In the genomic region with DNA sequence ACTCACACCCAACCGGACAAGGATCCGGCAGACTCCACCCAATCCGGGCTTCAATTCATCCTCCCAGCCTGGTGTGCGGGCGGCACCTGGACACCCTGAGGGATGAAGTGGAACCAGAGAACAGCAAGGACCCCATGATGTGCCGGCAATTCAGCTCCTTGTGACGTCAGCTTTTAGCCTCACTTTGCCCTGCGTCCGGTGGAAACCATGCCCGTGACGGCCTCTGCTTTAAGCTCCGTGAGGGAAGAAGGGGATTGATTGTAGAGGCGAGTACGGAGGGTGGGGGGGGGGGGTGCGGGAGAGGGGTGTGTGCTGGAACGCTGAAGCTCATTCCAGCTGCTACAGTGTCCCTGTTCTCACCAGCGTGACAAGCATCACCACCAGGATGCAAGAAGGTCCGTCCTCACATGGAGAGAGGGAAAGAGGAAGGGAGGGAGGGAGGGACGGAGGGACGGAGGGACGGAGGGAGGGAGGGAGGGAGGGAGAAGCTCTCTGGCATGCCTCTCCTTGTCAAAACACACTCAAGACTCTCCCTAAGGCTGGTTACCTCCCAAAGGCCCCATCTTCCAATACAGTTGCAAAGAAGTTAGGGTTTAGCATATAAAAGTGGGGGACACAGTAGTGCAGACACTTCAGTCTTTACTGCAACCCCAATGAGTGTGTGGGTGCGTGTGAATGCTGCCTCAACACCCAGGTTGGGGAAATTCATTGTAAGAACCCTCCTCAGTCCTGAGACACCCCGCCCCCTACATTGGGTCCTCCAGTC, we compare ENCODE assay signal across 8 mouse cellular contexts. TPM values are rescaled to one million over a fixed set of nuclear protein-coding genes. Genes with fewer than 3 reads are reported as not detected.
DNase-seq lines count a peak whose midpoint lies in the region; ATAC-seq lines count a peak whose summit lies in the region.

No protein-coding gene starts in this region.

- H3K9me3 ChIP-seq in heart, embryonic 12.5 days (replicated peaks), result no peaks in the 10 kb centered on the region
- no peaks in the 10 kb centered on the region for H3K9me3 ChIP-seq in hindbrain, embryonic 12.5 days (replicated peaks)
- H3K9me3 ChIP-seq in midbrain, embryonic 13.5 days, result no peaks in the 10 kb centered on the region

- H3K4me1 ChIP-seq in heart, embryonic 12.5 days (replicated peaks), result peaks cover 9% of the 10 kb centered on the region
- peaks cover 9% of the 10 kb centered on the region; the same call in 1 of the 2 replicates for H3K4me1 ChIP-seq in hindbrain, embryonic 12.5 days
- H3K4me1 ChIP-seq in midbrain, embryonic 13.5 days (replicated peaks), result peaks cover 11% of the 10 kb centered on the region

- intact Hi-C loops in heart, postnatal 10 days (cut with DNase I), result no loop called here

- H3K36me3 ChIP-seq in heart, embryonic 12.5 days, result no peaks in the 10 kb centered on the region
- H3K36me3 ChIP-seq in hindbrain, embryonic 12.5 days, result no peaks in the 10 kb centered on the region
- H3K36me3 ChIP-seq in midbrain, embryonic 13.5 days, result no peaks in the 10 kb centered on the region

- peak overlapping the region; percentile 49 for H3K4me3 ChIP-seq in heart, embryonic 12.5 days
- H3K4me3 ChIP-seq in hindbrain, embryonic 12.5 days, result peak overlapping the region; percentile 41
- H3K4me3 ChIP-seq in midbrain, embryonic 13.5 days (replicated peaks), result peak overlapping the region; percentile 40

- H3K9ac ChIP-seq in heart, embryonic 12.5 days, result peak overlapping the region; percentile 58
- peak overlapping the region; percentile 53; the same call in 1 of the 2 replicates for H3K9ac ChIP-seq in hindbrain, embryonic 12.5 days
- peak overlapping the region; percentile 50 for H3K9ac ChIP-seq in midbrain, embryonic 13.5 days (replicated peaks)

- no peak overlapping the region for H3K27ac ChIP-seq in heart, embryonic 12.5 days (ENCODE audit: poor library complexity, severe bottlenecking)
- no peak overlapping the region for H3K27ac ChIP-seq in hindbrain, embryonic 12.5 days
- H3K27ac ChIP-seq in midbrain, embryonic 13.5 days, result no peak overlapping the region

- no peak for DNase-seq in heart, postnatal 10 days
- DNase-seq in brain, adult 2 months (ENCODE audit: low read depth, low spot score), result peak; percentile 43
- DNase-seq in c-Kit-positive CD71-positive TER-119-positive erythroid progenitor cells, embryonic 14.5 days (ENCODE audit: low spot score), result no peak
- DNase-seq in left cerebral cortex, adult 9 months (ENCODE audit: low spot score in 2 of 2), result no peak
- DNase-seq in thymus, adult 18-20 months, result no peak

- peak; percentile 53; the same call in 1 of the 2 replicates for ATAC-seq in heart, embryonic 12.5 days (ENCODE audit: insufficient number of reproducible peaks, low FRiP score)
- peak; percentile 60 for ATAC-seq in hindbrain, embryonic 12.5 days (ENCODE audit: low FRiP score)
- peak; percentile 86 for ATAC-seq in midbrain, embryonic 13.5 days

- 2% methylated on average over 23 of the region's 23 CpGs for WGBS in heart, embryonic 12.5 days
- 1% methylated on average over 23 of the region's 23 CpGs for WGBS in hindbrain, embryonic 12.5 days
- WGBS in midbrain, embryonic 13.5 days, result under 1% methylated on average over 21 of the region's 23 CpGs

- peak overlapping the region; percentile 90 for H3K4me2 ChIP-seq in heart, embryonic 12.5 days
- peak overlapping the region; percentile 79 for H3K4me2 ChIP-seq in hindbrain, embryonic 12.5 days (replicated peaks)
- peak overlapping the region; percentile 62 for H3K4me2 ChIP-seq in midbrain, embryonic 13.5 days (replicated peaks)

- H3K27me3 ChIP-seq in heart, embryonic 12.5 days (replicated peaks), result no peaks in the 10 kb centered on the region
- H3K27me3 ChIP-seq in hindbrain, embryonic 12.5 days, result no peaks in the 10 kb centered on the region
- H3K27me3 ChIP-seq in midbrain, embryonic 13.5 days, result peaks cover 5% of the 10 kb centered on the region; the same call in 1 of the 2 replicates

RNA-seq across cellular contexts. Expression of gene Chrna1, which starts 19.1 kb away (rescaled TPM):
- polyA plus RNA-seq in heart, embryonic 12.5 days (2016; fragmentation: Nextera tagmentation; extraction: Ambion mirVana), result 0.06 and 0.14 TPM in 2 replicates
- not detected for total RNA-seq in heart, postnatal 10 days (2021)
- 0.74 and 2.3 TPM in 2 replicates for polyA plus RNA-seq in hindbrain, embryonic 12.5 days (2016; fragmentation: Nextera tagmentation; extraction: Ambion mirVana)
- polyA plus RNA-seq in midbrain, embryonic 13.5 days (2015; fragmentation: Nextera tagmentation; extraction: Ambion mirVana), result 0.12 TPM in 2 replicates

RNA-seq across cellular contexts. Expression of gene Wipf1, which starts 31.5 kb away (rescaled TPM):
- polyA plus RNA-seq in heart, embryonic 12.5 days (2016; fragmentation: Nextera tagmentation; extraction: Ambion mirVana), result 7.3 and 8.2 TPM in 2 replicates
- total RNA-seq in heart, postnatal 10 days (2021), result 10 to 100 TPM; 22.0 to 23.1 TPM
- 7.3 and 8.7 TPM in 2 replicates for polyA plus RNA-seq in hindbrain, embryonic 12.5 days (2016; fragmentation: Nextera tagmentation; extraction: Ambion mirVana)
- 2.0 and 2.5 TPM in 2 replicates for polyA plus RNA-seq in midbrain, embryonic 13.5 days (2015; fragmentation: Nextera tagmentation; extraction: Ambion mirVana)
